Mouse (Mus musculus) regulatory T cell (primary cell): ENCODE measurements around the gene Cep78.

Source experiments
- in situ Hi-C: fragments of 300-600 bp; cut with MboI, MseI; formaldehyde crosslinking; loops from one replicate; pipeline ENCODE4 v1.15.1; 2025; ENCODE audit warnings: high pct_unique_total_duplicates

The Cep78 gene

DNA sequence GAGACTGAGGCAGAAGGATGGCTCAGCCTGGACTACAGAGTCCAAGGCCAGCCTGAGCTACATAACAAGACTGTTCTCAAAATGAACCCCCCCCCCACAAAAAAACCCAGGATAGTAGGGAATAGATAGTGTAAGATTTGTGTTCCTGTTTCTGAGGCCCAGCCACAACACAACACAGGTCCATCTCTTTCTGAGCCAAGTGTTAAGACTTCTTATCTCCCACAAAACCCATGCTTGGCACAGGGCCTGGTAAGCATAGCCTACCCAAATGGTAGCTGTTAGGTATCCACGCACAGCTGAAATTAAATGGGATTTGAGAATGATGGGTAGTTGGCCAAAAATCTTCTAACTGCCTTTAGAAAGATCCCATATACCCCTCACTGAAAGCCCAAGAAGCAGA lies 74.3 kb downstream of the Cep78 start:
- in situ Hi-C loops: no loop called here

DNA sequence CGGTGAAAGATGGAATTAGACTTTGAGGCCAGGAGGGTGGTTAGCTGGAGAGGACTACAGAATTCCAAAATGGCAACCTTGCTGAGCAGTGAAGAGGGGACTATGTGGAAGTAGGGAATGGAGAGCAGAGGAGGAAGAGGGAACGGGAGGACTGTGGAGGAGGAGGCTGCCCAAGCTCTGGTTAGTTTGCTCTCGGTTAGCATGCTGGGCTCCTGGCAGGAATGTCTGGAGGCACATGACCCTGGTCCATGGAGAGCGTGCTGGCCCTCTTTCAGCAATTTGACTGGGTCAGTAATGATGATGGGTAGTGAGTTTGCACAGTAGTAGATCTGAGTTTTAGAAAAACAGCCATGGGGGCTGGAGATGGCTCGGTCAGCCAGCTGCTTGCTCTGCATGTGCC lies 76.8 kb downstream of the Cep78 start:
- in situ Hi-C loops: no loop called here
